Comparison of ENCODE assay signal across 19 mouse cellular contexts in genomic region chr13:20372335-20372734, GRCm38 (mm10).
A peak's percentile ranks its signal among the peaks of the same experiment; 100 is the strongest.
DNase-seq lines count a peak whose midpoint lies in the region; ATAC-seq and TF ChIP-seq lines count a peak whose summit lies in the region.
"Had no signal": no experiment of that assay in that cellular context is flagged by ENCODE, and none has a peak within 500 bp of the region (broad histone marks: within the 10 kb centered on the region; RNA-seq: fewer than 3 reads in every experiment).

No protein-coding gene starts in this region.

- 63% methylated on average over 4 of the region's 4 CpGs for WGBS in heart, adult 2 months
- 43% methylated on average over 4 of the region's 4 CpGs for WGBS in lung, embryonic 15.5 days
- WGBS in lung, adult 2 months, result 40% methylated on average over 4 of the region's 4 CpGs

- ATAC-seq in lung, embryonic 15.5 days (ENCODE audit: borderline replicate concordance, extremely low read depth, low FRiP score, low TSS enrichment), result 0 out of 2 replicates have a peak, but pooled peaks have one; percentile 27
- ATAC-seq: hindbrain, embryonic 16.5 days; liver, postnatal 0 days had no signal

- DNase-seq in heart, adult 11 months, result peak; percentile 85
- no peak for DNase-seq in heart, adult 2 months
- DNase-seq in lung, adult 2 months, result no peak
- peak; percentile 16 for DNase-seq in CD4-positive, CD25-positive, alpha-beta regulatory T cell, adult 2 months (ENCODE audit: low read depth, low spot score)
- peak; percentile 16 for DNase-seq in lung, postnatal 36 days
- no peak for DNase-seq in left cerebral cortex, adult 9 months (ENCODE audit: low spot score in 2 of 2)
- DNase-seq: adrenal gland, adult 8-10 months; cerebellum, adult 9-11 months; gastrocnemius, postnatal 25 days; kidney, adult 11 months; liver, postnatal 0 days; retina, postnatal 1 day; right cerebral cortex, postnatal 4 days; thymus, postnatal 14 days had no signal

- H3K4me1 ChIP-seq in heart, adult 2 months (ENCODE audit: control insufficient read depth, insufficient read depth, low read length), result no peaks in the 10 kb centered on the region; the same call in 1 of the 2 replicates
- 0 out of 2 replicates have a peak, but pooled peaks cover 4% of the 10 kb centered on the region for H3K4me1 ChIP-seq in lung, embryonic 15.5 days
- H3K4me1 ChIP-seq in lung, adult 2 months (ENCODE audit: control insufficient read depth, insufficient read depth, low read length), result peaks cover 7% of the 10 kb centered on the region; the same call in 1 of the 2 replicates

- H3K4me3 ChIP-seq in heart, adult 2 months, result no peak overlapping the region
- no peak overlapping the region for H3K4me3 ChIP-seq in lung, embryonic 15.5 days
- no peak overlapping the region for H3K4me3 ChIP-seq in lung, adult 2 months (replicated peaks; ENCODE audit: extremely low read depth, low read depth, low read length)
- H3K4me3 ChIP-seq: forebrain, embryonic 12.5 days; left cerebral cortex, adult 2 months; limb, embryonic 10.5 days had no signal

- no peak for TF ChIP-seq EP300 in heart, adult 2 months (IDR thresholded peaks at IDR 0.05; ENCODE audit: insufficient read depth, low read depth, low read length)

- no peak for TF ChIP-seq POLR2A in heart, adult 2 months (IDR thresholded peaks at IDR 0.05; ENCODE audit: insufficient read depth, low read depth, low read length)
- TF ChIP-seq POLR2A in lung, adult 2 months (IDR thresholded peaks at IDR 0.05; ENCODE audit: borderline replicate concordance, extremely low read depth, low read depth, low read length), result no peak

- no peak overlapping the region for H3K9ac ChIP-seq in heart, adult 2 months (ENCODE audit: low read depth, low read length)
- H3K9ac ChIP-seq in lung, embryonic 15.5 days, result no peak overlapping the region
- H3K9ac ChIP-seq: forebrain, embryonic 12.5 days; liver, postnatal 0 days had no signal

- no peaks in the 10 kb centered on the region for H3K9me3 ChIP-seq in lung, embryonic 15.5 days
- H3K9me3 ChIP-seq: forebrain, embryonic 12.5 days; limb, embryonic 10.5 days had no signal

- H3K36me3 ChIP-seq in heart, adult 2 months (ENCODE audit: control insufficient read depth, insufficient read depth, low read length), result no peaks in the 10 kb centered on the region; the same call in 1 of the 2 replicates
- H3K36me3 ChIP-seq in lung, embryonic 15.5 days, result no peaks in the 10 kb centered on the region
- H3K36me3 ChIP-seq: forebrain, embryonic 12.5 days; limb, embryonic 10.5 days had no signal

- H3K79me2 ChIP-seq in heart, adult 2 months (replicated peaks; ENCODE audit: control insufficient read depth, insufficient read depth, low read length), result no peaks in the 10 kb centered on the region

- H3K27me3 ChIP-seq in heart, adult 2 months (ENCODE audit: control insufficient read depth, insufficient read depth, low read length), result no peaks in the 10 kb centered on the region
- no peaks in the 10 kb centered on the region for H3K27me3 ChIP-seq in lung, embryonic 15.5 days
- H3K27me3 ChIP-seq: forebrain, embryonic 12.5 days had no signal

- no peak overlapping the region for H3K27ac ChIP-seq in heart, adult 2 months
- H3K27ac ChIP-seq in lung, embryonic 15.5 days, result no peak overlapping the region
- H3K27ac ChIP-seq: forebrain, embryonic 12.5 days; left cerebral cortex, adult 2 months; limb, embryonic 10.5 days had no signal

- no peak for TF ChIP-seq CTCF in heart, adult 2 months (IDR thresholded peaks at IDR 0.05)
- no peak for TF ChIP-seq CTCF in lung, adult 2 months (IDR thresholded peaks at IDR 0.05; ENCODE audit: insufficient read depth, low read length)

- H3K4me2 ChIP-seq in lung, embryonic 15.5 days, result no peak overlapping the region
- H3K4me2 ChIP-seq: forebrain, embryonic 12.5 days had no signal

- intact Hi-C loops in heart, adult 2 months (cut with DNase I), result no loop called here

Comparison
In these comparisons a context has a peak if more than half of its experiments do, and no peak if none do; other contexts are left out.
1. DNase-seq: peak in heart, adult 11 months (single experiment), CD4-positive, CD25-positive, alpha-beta regulatory T cell, adult 2 months (single experiment) and lung, postnatal 36 days (single experiment); none in heart, adult 2 months (0 of 2), lung, adult 2 months (single experiment) and left cerebral cortex, adult 9 months (0 of 2).